Mouse (Mus musculus) liver, embryonic 15.5 days (tissue): ENCODE results near the gene Zc3h4. TPM values are rescaled to one million over a fixed set of nuclear protein-coding genes. Genes with fewer than 3 reads are reported as not detected.

ENCODE experiments used
- ATAC-seq: fragments of 200-750 bp; cut with Nextera tagmentation; 2 replicates; pipeline ENCODE4 v1.8.0; 2017; ENCODE audit warnings: moderate number of reproducible peaks, mild to moderate bottlenecking, moderate library complexity; ENCODE audit not compliant: insufficient read depth
- H3K27ac ChIP-seq: fragments of 300-500 bp; sonication (generic); replicated peaks from 2 replicates; pipeline ENCODE4 v1.5.1; 2015; ENCODE audit warnings: mild to moderate bottlenecking, inconsistent platforms
- H3K27me3 ChIP-seq: fragments of 300-500 bp; sonication (generic); 2 replicates; pipeline ENCODE4 v1.6.1; 2015; ENCODE audit warnings: mild to moderate bottlenecking, inconsistent platforms
- H3K36me3 ChIP-seq: fragments of 300-500 bp; sonication (generic); replicated peaks from 2 replicates; pipeline ENCODE4 v1.6.1; 2015; ENCODE audit warnings: moderate library complexity, mild to moderate bottlenecking, inconsistent platforms
- H3K4me1 ChIP-seq: fragments of 300-500 bp; sonication (generic); replicated peaks from 2 replicates; pipeline ENCODE4 v1.6.1; 2015; ENCODE audit warnings: inconsistent platforms
- H3K4me2 ChIP-seq: fragments of 300-500 bp; sonication (generic); 2 replicates; pipeline ENCODE4 v1.6.1; 2015; ENCODE audit warnings: moderate library complexity, mild to moderate bottlenecking, inconsistent platforms
- H3K4me3 ChIP-seq: fragments of 300-500 bp; sonication (generic); replicated peaks from 2 replicates; pipeline ENCODE4 v1.5.1; 2015; ENCODE audit warnings: mild to moderate bottlenecking, inconsistent platforms
- H3K9ac ChIP-seq: fragments of 300-500 bp; sonication (generic); 2 replicates; pipeline ENCODE4 v1.6.1; 2015; ENCODE audit warnings: moderate library complexity, mild to moderate bottlenecking, inconsistent platforms
- H3K9me3 ChIP-seq: fragments of 300-500 bp; sonication (generic); replicated peaks from 2 replicates; pipeline ENCODE4 v1.6.1; 2016; ENCODE audit warnings: inconsistent platforms
- WGBS: fragments of 180-500 bp; shearing (Covaris S2); methylation state at CpG from one replicate; pipeline ENCODE4 v1.1.7; 2015; ENCODE audit warnings: mixed read lengths; ENCODE audit not compliant: insufficient replicate concordance; 5-methylcytosine and 5-hydroxymethylcytosine counted together
- polyA plus RNA-seq: library from polyadenylated mRNA; unstranded; fragments of >200 nt; fragmentation: Nextera tagmentation; extraction: Ambion mirVana; gene quantifications from 2 replicates; pipeline ENCODE4 v1.2.1, GENCODE M21; 2015

Zc3h4 gene
- polyA plus RNA-seq, 1 experiment from 2014 or later = 8.0 TPM

GRCm38 (mm10) chr7:16465568-16465967 is 64.9 kb downstream of the Zc3h4 start:
- H3K4me2 ChIP-seq = no peak overlapping the region
- 81% methylated on average over 5 of the region's 5 CpGs for WGBS
- H3K9ac ChIP-seq = no peak overlapping the region
- no peaks in the 10 kb centered on the region for H3K9me3 ChIP-seq
- H3K4me1 ChIP-seq = no peaks in the 10 kb centered on the region
- H3K36me3 ChIP-seq = no peaks in the 10 kb centered on the region
- peaks cover 80% of the 10 kb centered on the region for H3K27me3 ChIP-seq
- 0 out of 2 replicates have a peak, but pooled peaks have one; percentile 19 for ATAC-seq
- H3K27ac ChIP-seq = no peak overlapping the region
- no peak overlapping the region for H3K4me3 ChIP-seq

- no peak for ATAC-seq
- WGBS = 46% methylated on average over 4 of the region's 4 CpGs
- no peaks in the 10 kb centered on the region for H3K4me1 ChIP-seq
- H3K9me3 ChIP-seq = no peaks in the 10 kb centered on the region
- no peak overlapping the region for H3K4me2 ChIP-seq
- no peak overlapping the region for H3K9ac ChIP-seq
- peaks cover 80% of the 10 kb centered on the region for H3K27me3 ChIP-seq
- H3K4me3 ChIP-seq = no peak overlapping the region
- H3K36me3 ChIP-seq = no peaks in the 10 kb centered on the region
- H3K27ac ChIP-seq = no peak overlapping the region
Measured at GRCm38 (mm10) chr7:16466565-16466964, 65.9 kb downstream of the Zc3h4 start.

- no peaks in the 10 kb centered on the region for H3K36me3 ChIP-seq
- H3K4me2 ChIP-seq = no peak overlapping the region
- H3K27ac ChIP-seq = no peak overlapping the region
- no peak for ATAC-seq
- no peaks in the 10 kb centered on the region for H3K4me1 ChIP-seq
- peaks cover 80% of the 10 kb centered on the region for H3K27me3 ChIP-seq
- WGBS = 26% methylated on average over 5 of the region's 5 CpGs
- H3K4me3 ChIP-seq = no peak overlapping the region
- H3K9ac ChIP-seq = no peak overlapping the region
- no peaks in the 10 kb centered on the region for H3K9me3 ChIP-seq
Measured at GRCm38 (mm10) chr7:16468115-16468514, 67.4 kb downstream of the Zc3h4 start.

GRCm38 (mm10) chr7:16471549-16471948 is 70.8 kb downstream of the Zc3h4 start:
- H3K27ac ChIP-seq = no peak overlapping the region
- no peaks in the 10 kb centered on the region for H3K9me3 ChIP-seq
- ATAC-seq = no peak
- H3K4me3 ChIP-seq = no peak overlapping the region
- peaks cover 22% of the 10 kb centered on the region for H3K4me1 ChIP-seq
- H3K27me3 ChIP-seq = peaks cover 88% of the 10 kb centered on the region
- 25% methylated on average over 9 of the region's 9 CpGs for WGBS
- no peaks in the 10 kb centered on the region for H3K36me3 ChIP-seq
- no peak overlapping the region for H3K9ac ChIP-seq
- no peak overlapping the region for H3K4me2 ChIP-seq

GRCm38 (mm10) chr7:16472116-16472709 is 71.5 kb downstream of the Zc3h4 start:
- Histone ChIP-seq H3K27me3 (peaks cover 95% of the 10 kb centered on the region), H3K9me3 (no peaks in the 10 kb centered on the region), H3K27ac (no peak overlapping the region), H3K9ac (no peak overlapping the region), H3K4me2 (no peak overlapping the region), H3K4me1 (peaks cover 24% of the 10 kb centered on the region), H3K4me3 (no peak overlapping the region), H3K36me3 (no peaks in the 10 kb centered on the region)
- no peak for ATAC-seq
- 14% methylated on average over 17 of the region's 17 CpGs for WGBS

GRCm38 (mm10) chr7:16473847-16474246 is 73.1 kb downstream of the Zc3h4 start:
- Histone ChIP-seq H3K4me2 (no peak overlapping the region), H3K4me3 (no peak overlapping the region), H3K27ac (no peak overlapping the region), H3K36me3 (no peaks in the 10 kb centered on the region), H3K9me3 (no peaks in the 10 kb centered on the region), H3K9ac (no peak overlapping the region), H3K4me1 (peaks cover 24% of the 10 kb centered on the region), H3K27me3 (peaks cover 94% of the 10 kb centered on the region)
- ATAC-seq = no peak
- 54% methylated on average over 8 of the region's 8 CpGs for WGBS

- no peaks in the 10 kb centered on the region for H3K36me3 ChIP-seq
- WGBS = 6% methylated on average over 33 of the region's 33 CpGs
- no peak overlapping the region for H3K9ac ChIP-seq
- H3K9me3 ChIP-seq = no peaks in the 10 kb centered on the region
- ATAC-seq = no peak
- H3K27me3 ChIP-seq = peaks cover 88% of the 10 kb centered on the region
- H3K4me3 ChIP-seq = no peak overlapping the region
- peaks cover 24% of the 10 kb centered on the region for H3K4me1 ChIP-seq
- H3K4me2 ChIP-seq = peak overlapping the region; percentile 49
- no peak overlapping the region for H3K27ac ChIP-seq
Measured at GRCm38 (mm10) chr7:16474445-16474844, 73.7 kb downstream of the Zc3h4 start.

GRCm38 (mm10) chr7:16475321-16475720 is 74.6 kb downstream of the Zc3h4 start:
- H3K4me3 ChIP-seq = no peak overlapping the region
- 5% methylated on average over 23 of the region's 23 CpGs for WGBS
- ATAC-seq = no peak
- H3K27me3 ChIP-seq = peaks cover 80% of the 10 kb centered on the region
- H3K27ac ChIP-seq = no peak overlapping the region
- H3K4me1 ChIP-seq = peaks cover 24% of the 10 kb centered on the region
- H3K9me3 ChIP-seq = no peaks in the 10 kb centered on the region
- no peak overlapping the region for H3K9ac ChIP-seq
- H3K36me3 ChIP-seq = no peaks in the 10 kb centered on the region
- H3K4me2 ChIP-seq = peak overlapping the region; percentile 56; the same call in 1 of the 2 replicates

GRCm38 (mm10) chr7:16475764-16476599 is 75.3 kb downstream of the Zc3h4 start:
- H3K27me3 ChIP-seq = peaks cover 75% of the 10 kb centered on the region
- no peaks in the 10 kb centered on the region for H3K36me3 ChIP-seq
- WGBS = 2% methylated on average over 59 of the region's 59 CpGs
- peak overlapping the region; percentile 56 for H3K4me2 ChIP-seq
- ATAC-seq = no peak
- H3K9me3 ChIP-seq = no peaks in the 10 kb centered on the region
- H3K4me3 ChIP-seq = peak overlapping the region; percentile 23
- no peak overlapping the region for H3K27ac ChIP-seq
- H3K4me1 ChIP-seq = peaks cover 24% of the 10 kb centered on the region
- H3K9ac ChIP-seq = no peak overlapping the region

GRCm38 (mm10) chr7:16476600-16476989 is 75.9 kb downstream of the Zc3h4 start:
- 3% methylated on average over 34 of the region's 34 CpGs for WGBS
- ATAC-seq = no peak; the same call in 1 of the 2 replicates
- Histone ChIP-seq H3K9me3 (no peaks in the 10 kb centered on the region), H3K36me3 (no peaks in the 10 kb centered on the region), H3K27me3 (peaks cover 71% of the 10 kb centered on the region), H3K27ac (no peak overlapping the region), H3K4me1 (peaks cover 24% of the 10 kb centered on the region), H3K4me2 (peak overlapping the region; percentile 56), H3K9ac (no peak overlapping the region), H3K4me3 (peak overlapping the region; percentile 23)

- no peaks in the 10 kb centered on the region for H3K9me3 ChIP-seq
- H3K27ac ChIP-seq = no peak within 1 kb of the TSS
- 77% methylated on average over 8 of the region's 8 CpGs for WGBS
- H3K4me2 ChIP-seq = peak within 1 kb of the TSS; percentile 56
- peaks cover 24% of the 10 kb centered on the region for H3K4me1 ChIP-seq
- H3K9ac ChIP-seq = no peak within 1 kb of the TSS
- H3K4me3 ChIP-seq = peak within 1 kb of the TSS; percentile 23
- ATAC-seq = no peak
- no peaks in the 10 kb centered on the region for H3K36me3 ChIP-seq
- H3K27me3 ChIP-seq = peaks cover 62% of the 10 kb centered on the region
Measured at GRCm38 (mm10) chr7:16477628-16478027, 76.9 kb downstream of the Zc3h4 start, which contains the start of gene Npas1. TSS of gene Npas1 (minus strand) at chr7:16477728.
